Mouse (Mus musculus) inflammation-experienced regulatory T-cells, adult 16 weeks (primary cell): ENCODE measurements around the gene Trim80. TPM values are rescaled to one million over a fixed set of nuclear protein-coding genes. Genes with fewer than 3 reads are reported as not detected.

Experiments used
- polyA plus RNA-seq: library from polyadenylated mRNA; unstranded; fragments of 100-300 nt; shearing (Covaris generic); gene quantifications from one replicate; pipeline ENCODE4 v1.2.1, GENCODE M21; 2017

The Trim80 gene
- not detected for polyA plus RNA-seq

GRCm38 (mm10) chr11:115439906-115440595 lies at the start of gene Trim80:
Gene Trim80, plus strand, starts transcription at chr11:115440545.

GRCm38 (mm10) chr11:115403338-115404124 lies 36.8 kb upstream of the Trim80 start, which contains the start of gene Mrpl58:
Gene Mrpl58, plus strand, starts transcription at chr11:115403752.

GRCm38 (mm10) chr11:115419531-115420237 lies 20.7 kb upstream of the Trim80 start, which contains the start of the genes Atp5h and Kctd2:
Gene Atp5h, minus strand, starts transcription at chr11:115419962.
Gene Kctd2, plus strand, starts transcription at chr11:115420128.

GRCm38 (mm10) chr11:115462243-115462891 lies 22.0 kb downstream of the Trim80 start, which contains the start of gene Slc16a5:
Gene Slc16a5, plus strand, starts transcription at chr11:115462474.

GRCm38 (mm10) chr11:115475025-115475757 lies 34.8 kb downstream of the Trim80 start, which contains the start of gene Armc7:
Gene Armc7, plus strand, starts transcription at chr11:115475667.

GRCm38 (mm10) chr11:115491356-115492083 lies 51.2 kb downstream of the Trim80 start, which contains the start of gene Nt5c:
Gene Nt5c, minus strand, starts transcription at chr11:115491862.

Other genes with a start within 250 kb of the Trim80 start
- not detected for gene Grin2c, start 173.3 kb upstream of the Trim80 start, polyA plus RNA-seq
- gene Fdxr, start 163.5 kb upstream of the Trim80 start, polyA plus RNA-seq: 39.5 TPM
- gene Fads6, start 142.9 kb upstream of the Trim80 start, polyA plus RNA-seq: 1.1 TPM
- not detected for gene Otop2, start 133.4 kb upstream of the Trim80 start, polyA plus RNA-seq
- gene Ush1g, start 118.5 kb upstream of the Trim80 start, polyA plus RNA-seq: not detected
- not detected for gene Otop3, start 105.8 kb upstream of the Trim80 start, polyA plus RNA-seq
- gene Hid1, start 72.8 kb upstream of the Trim80 start, polyA plus RNA-seq: 8.4 TPM
- not detected for gene Cdr2l, start 58.6 kb upstream of the Trim80 start, polyA plus RNA-seq
- gene Mrpl58, start 36.8 kb upstream of the Trim80 start, polyA plus RNA-seq: 162 TPM
- gene Atp5h, start 20.6 kb upstream of the Trim80 start, polyA plus RNA-seq: 711 TPM
- gene Kctd2, start 20.4 kb upstream of the Trim80 start, polyA plus RNA-seq: 4.6 TPM
- 11.0 TPM for gene Slc16a5, start 21.9 kb downstream of the Trim80 start, polyA plus RNA-seq
- 120 TPM for gene Armc7, start 35.1 kb downstream of the Trim80 start, polyA plus RNA-seq
- 367 TPM for gene Nt5c, start 51.3 kb downstream of the Trim80 start, polyA plus RNA-seq
- 685 TPM for gene Jpt1, start 73.8 kb downstream of the Trim80 start, polyA plus RNA-seq
- gene Sumo2, start 95.7 kb downstream of the Trim80 start, polyA plus RNA-seq: 796 TPM
- 102 TPM for gene Nup85, start 123.9 kb downstream of the Trim80 start, polyA plus RNA-seq
- 71.9 TPM for gene Mrps7, start 163.4 kb downstream of the Trim80 start, polyA plus RNA-seq
- 67.8 TPM for gene Gga3, start 163.5 kb downstream of the Trim80 start, polyA plus RNA-seq
- gene Mif4gd, start 172.4 kb downstream of the Trim80 start, polyA plus RNA-seq: 228 TPM
- gene Slc25a19, start 187.8 kb downstream of the Trim80 start, polyA plus RNA-seq: 86.8 TPM